Mouse (Mus musculus): ENCODE data around the gene Art1. TPM values are rescaled to one million over a fixed set of nuclear protein-coding genes. Genes with fewer than 3 reads are reported as not detected.

The Art1 gene
- polyA plus RNA-seq, 1 experiment from 2014 or later = 0.50 TPM

GRCm38 (mm10) chr7:102076714-102077296 is 24.7 kb upstream of the Art1 start:
- peak; percentile 66 for DNase-seq
- H3K9ac ChIP-seq = no peak overlapping the region
- no peak overlapping the region for H3K4me2 ChIP-seq
- no peak overlapping the region for H3K4me3 ChIP-seq (ENCODE audit: low read depth, low read length)
- H3K27me3 ChIP-seq (ENCODE audit: insufficient read depth, low read length) = no peaks in the 10 kb centered on the region
- ATAC-seq (ENCODE audit: insufficient read depth) = peak; percentile 56; the same call in 1 of the 2 replicates
- H3K36me3 ChIP-seq (ENCODE audit: insufficient read depth) = peaks cover 89% of the 10 kb centered on the region
- no peak overlapping the region for H3K27ac ChIP-seq (ENCODE audit: low read depth)
- WGBS = 79% methylated on average over 7 of the region's 7 CpGs
- H3K4me1 ChIP-seq (ENCODE audit: insufficient read depth) = no peaks in the 10 kb centered on the region
- H3K9me3 ChIP-seq (ENCODE audit: low read depth, low read length) = no peaks in the 10 kb centered on the region
- TF ChIP-seq CTCF (IDR thresholded peaks at IDR 0.05; ENCODE audit: low read depth) = peak; percentile 72

DNA sequence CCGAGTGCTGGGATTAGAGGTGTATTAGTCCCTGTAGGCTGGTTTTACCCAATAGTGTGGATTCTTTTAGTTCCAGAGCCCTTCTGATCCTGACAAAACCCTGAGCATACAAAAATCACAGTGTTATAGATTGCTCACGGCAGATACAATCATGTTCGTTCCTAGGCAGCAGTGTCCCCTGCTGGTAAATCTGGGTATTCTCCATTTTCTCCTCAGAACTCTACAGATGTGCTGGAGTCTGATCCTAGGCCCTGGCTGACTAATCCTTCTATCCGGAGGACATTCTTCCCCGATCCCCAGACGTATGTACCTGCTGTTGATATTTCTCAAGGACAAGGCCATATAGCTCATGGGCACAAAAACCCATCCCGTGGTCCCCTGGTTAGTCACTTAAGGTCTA is 23.0 kb upstream of the Art1 start:
- Histone ChIP-seq H3K4me3 (ENCODE audit: low read depth, low read length) (no peak overlapping the region), H3K9ac (no peak overlapping the region), H3K36me3 (ENCODE audit: insufficient read depth) (peaks cover 88% of the 10 kb centered on the region), H3K27ac (ENCODE audit: low read depth) (no peak overlapping the region), H3K9me3 (ENCODE audit: low read depth, low read length) (no peaks in the 10 kb centered on the region), H3K4me2 (no peak overlapping the region), H3K27me3 (ENCODE audit: insufficient read depth, low read length) (no peaks in the 10 kb centered on the region), H3K4me1 (ENCODE audit: insufficient read depth) (no peaks in the 10 kb centered on the region)
- 77% methylated on average over 7 of the region's 7 CpGs for WGBS
- DNase-seq (peak; percentile 70), ATAC-seq (ENCODE audit: insufficient read depth) (no peak)
- peak; percentile 72 for TF ChIP-seq CTCF (IDR thresholded peaks at IDR 0.05; ENCODE audit: low read depth)

- no peak for ATAC-seq (ENCODE audit: insufficient read depth)
Observed at GRCm38 (mm10) chr7:102080311-102080710, 21.2 kb upstream of the Art1 start.

DNA sequence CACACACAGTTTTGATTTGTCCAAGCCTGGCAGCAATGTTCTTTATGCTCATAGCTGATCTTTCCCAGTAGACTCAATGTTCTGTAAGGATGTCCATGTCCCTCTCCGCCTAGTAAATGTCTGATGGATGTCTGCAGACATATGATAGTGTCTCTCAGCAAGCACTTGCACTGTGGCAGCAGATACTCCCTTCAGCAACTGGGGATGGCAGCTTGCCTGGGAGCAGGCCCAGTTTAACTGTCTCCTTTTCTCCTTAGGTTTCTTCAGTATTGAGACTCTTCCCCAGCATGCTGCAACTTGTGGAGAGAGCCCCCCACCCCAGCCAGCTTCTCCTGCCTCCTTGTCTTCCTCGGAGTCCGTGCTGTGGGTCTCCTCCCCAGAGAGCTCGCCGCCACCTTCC is 19.8 kb upstream of the Art1 start:
- no peak overlapping the region for H3K27ac ChIP-seq (ENCODE audit: low read depth)
- no peaks in the 10 kb centered on the region for H3K4me1 ChIP-seq (ENCODE audit: insufficient read depth)
- H3K9me3 ChIP-seq (ENCODE audit: low read depth, low read length) = no peaks in the 10 kb centered on the region
- DNase-seq (no peak), ATAC-seq (ENCODE audit: insufficient read depth) (no peak)
- 91% methylated on average over 5 of the region's 5 CpGs for WGBS
- no peaks in the 10 kb centered on the region for H3K27me3 ChIP-seq (ENCODE audit: insufficient read depth, low read length)
- H3K36me3 ChIP-seq (ENCODE audit: insufficient read depth) = peaks cover 80% of the 10 kb centered on the region
- TF ChIP-seq CTCF (IDR thresholded peaks at IDR 0.05; ENCODE audit: low read depth) = no peak
- no peak overlapping the region for H3K9ac ChIP-seq
- H3K4me3 ChIP-seq (ENCODE audit: low read depth, low read length) = no peak overlapping the region
- no peak overlapping the region for H3K4me2 ChIP-seq

More at GRCm38 (mm10) chr7:102080311-102080710, 21.2 kb upstream of the Art1 start:
- DNase-seq = no peak
- no peaks in the 10 kb centered on the region for H3K27me3 ChIP-seq (ENCODE audit: insufficient read depth, low read length)
- no peak overlapping the region for H3K27ac ChIP-seq (ENCODE audit: low read depth)
- H3K4me1 ChIP-seq (ENCODE audit: insufficient read depth) = no peaks in the 10 kb centered on the region
- H3K9ac ChIP-seq = no peak overlapping the region
- no peaks in the 10 kb centered on the region for H3K9me3 ChIP-seq (ENCODE audit: low read depth, low read length)
- H3K4me2 ChIP-seq = no peak overlapping the region
- TF ChIP-seq CTCF (IDR thresholded peaks at IDR 0.05; ENCODE audit: low read depth) = no peak
- no peak overlapping the region for H3K4me3 ChIP-seq (ENCODE audit: low read depth, low read length)
- H3K36me3 ChIP-seq (ENCODE audit: insufficient read depth) = peaks cover 86% of the 10 kb centered on the region
- 84% methylated on average over 8 of the region's 8 CpGs for WGBS

DNA sequence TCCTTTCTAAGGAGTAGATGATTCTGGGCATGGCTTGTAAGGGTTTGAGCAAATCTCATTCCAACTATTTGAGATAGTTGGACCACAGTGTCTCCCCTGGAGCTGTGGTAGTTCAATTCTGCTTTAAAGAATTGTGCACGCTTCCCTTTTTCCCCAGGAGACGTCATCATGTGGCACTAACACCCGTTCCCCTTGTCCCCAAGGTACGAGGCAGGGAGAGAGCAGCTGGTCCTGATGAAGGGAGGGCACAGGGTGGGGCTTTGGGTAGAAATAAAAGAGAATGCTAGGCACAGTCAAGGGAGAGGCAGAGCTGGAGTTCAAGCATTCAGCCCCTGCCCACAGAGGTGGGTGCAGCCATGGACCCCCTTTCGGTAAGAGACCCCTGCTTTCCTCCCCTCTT is 18.7 kb upstream of the Art1 start, which contains the start of gene Trpc2:
TSS of gene Trpc2 (plus strand) at position 301 of the 400 bp plus-strand sequence.
- no peak within 1 kb of the TSS for H3K4me2 ChIP-seq
- H3K36me3 ChIP-seq (ENCODE audit: insufficient read depth) = peaks cover 70% of the 10 kb centered on the region
- H3K27ac ChIP-seq (ENCODE audit: low read depth) = no peak within 1 kb of the TSS
- DNase-seq (no peak), ATAC-seq (ENCODE audit: insufficient read depth) (no peak)
- TF ChIP-seq CTCF (IDR thresholded peaks at IDR 0.05; ENCODE audit: low read depth) = no peak
- no peak within 1 kb of the TSS for H3K4me3 ChIP-seq (ENCODE audit: low read depth, low read length)
- no peak within 1 kb of the TSS for H3K9ac ChIP-seq
- WGBS = 89% methylated on average over 5 of the region's 5 CpGs
- H3K9me3 ChIP-seq (ENCODE audit: low read depth, low read length) = no peaks in the 10 kb centered on the region
- no peaks in the 10 kb centered on the region for H3K27me3 ChIP-seq (ENCODE audit: insufficient read depth, low read length)
- H3K4me1 ChIP-seq (ENCODE audit: insufficient read depth) = no peaks in the 10 kb centered on the region

DNA sequence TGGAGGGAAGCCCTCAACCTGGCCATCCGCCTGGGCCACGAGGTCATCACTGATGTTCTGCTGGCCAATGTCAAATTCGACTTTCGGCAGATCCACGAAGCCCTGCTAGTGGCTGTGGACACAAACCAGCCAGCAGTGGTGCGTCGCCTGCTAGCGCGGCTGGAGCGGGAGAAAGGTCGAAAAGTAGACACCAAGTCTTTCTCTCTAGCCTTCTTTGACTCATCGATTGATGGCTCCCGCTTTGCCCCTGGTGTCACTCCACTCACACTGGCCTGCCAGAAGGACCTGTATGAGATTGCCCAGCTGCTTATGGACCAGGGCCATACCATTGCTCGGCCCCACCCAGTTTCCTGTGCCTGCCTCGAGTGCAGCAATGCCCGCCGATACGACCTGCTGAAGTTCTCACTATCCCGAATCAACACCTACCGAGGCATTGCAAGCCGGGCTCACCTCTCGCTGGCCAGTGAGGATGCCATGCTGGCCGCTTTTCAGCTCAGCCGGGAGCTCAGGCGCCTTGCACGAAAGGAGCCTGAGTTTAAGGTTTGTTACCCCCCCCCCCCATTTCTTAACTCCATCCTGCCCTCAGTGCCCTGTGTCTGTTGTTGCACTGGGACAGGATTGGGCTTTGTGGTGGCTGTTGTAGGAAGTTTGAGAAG is 17.4 kb upstream of the Art1 start:
- no peak for TF ChIP-seq CTCF (IDR thresholded peaks at IDR 0.05; ENCODE audit: low read depth)
- 81% methylated on average over 26 of the region's 26 CpGs for WGBS
- ATAC-seq (ENCODE audit: insufficient read depth) = no peak
- no peak overlapping the region for H3K27ac ChIP-seq (ENCODE audit: low read depth)
- H3K4me2 ChIP-seq = no peak overlapping the region
- no peak overlapping the region for H3K4me3 ChIP-seq (ENCODE audit: low read depth, low read length)
- no peaks in the 10 kb centered on the region for H3K4me1 ChIP-seq (ENCODE audit: insufficient read depth)
- peaks cover 63% of the 10 kb centered on the region for H3K36me3 ChIP-seq (ENCODE audit: insufficient read depth)
- DNase-seq = no peak
- no peak overlapping the region for H3K9ac ChIP-seq
- no peaks in the 10 kb centered on the region for H3K9me3 ChIP-seq (ENCODE audit: low read depth, low read length)
- H3K27me3 ChIP-seq (ENCODE audit: insufficient read depth, low read length) = no peaks in the 10 kb centered on the region

GRCm38 (mm10) chr7:102087336-102087735 is 14.2 kb upstream of the Art1 start:
- Histone ChIP-seq H3K4me3 (ENCODE audit: low read depth, low read length) (no peak overlapping the region), H3K9ac (no peak overlapping the region), H3K4me2 (no peak overlapping the region), H3K36me3 (ENCODE audit: insufficient read depth) (peaks cover 38% of the 10 kb centered on the region), H3K4me1 (ENCODE audit: insufficient read depth) (no peaks in the 10 kb centered on the region), H3K27ac (ENCODE audit: low read depth) (no peak overlapping the region), H3K27me3 (ENCODE audit: insufficient read depth, low read length) (no peaks in the 10 kb centered on the region), H3K9me3 (ENCODE audit: low read depth, low read length) (no peaks in the 10 kb centered on the region)
- TF ChIP-seq CTCF (IDR thresholded peaks at IDR 0.05; ENCODE audit: low read depth) = no peak
- DNase-seq (no peak), ATAC-seq (ENCODE audit: insufficient read depth) (no peak)
- 78% methylated on average over 4 of the region's 4 CpGs for WGBS

All from lung, embryonic 14.5 days (tissue).